Mouse (Mus musculus): ENCODE measurements around the gene Vars2. TPM values are rescaled to one million over a fixed set of nuclear protein-coding genes. Genes with fewer than 3 reads are reported as not detected.

The Vars2 gene
- total and polyA plus RNA-seq, 3 experiments: 24.0 to 34.0 TPM; not detected in 1

- H3K27me3 ChIP-seq (ENCODE audit: control insufficient read depth in 1 of 2, insufficient read depth in 2 of 2, low read length in 2 of 2): peaks cover 0 to 5% of the 10 kb centered on the region in 2 experiments; a peak in 2 of 4 replicates
- no peaks in the 10 kb centered on the region for H3K79me2 ChIP-seq (ENCODE audit: control insufficient read depth, insufficient read depth, low read length, poor library complexity)
- TF ChIP-seq CHD2 (IDR thresholded peaks at IDR 0.05; ENCODE audit: low read length) (no peak), MXI1 (IDR thresholded peaks at IDR 0.05; ENCODE audit: low read depth, low read length) (no peak), ZNF384 (IDR thresholded peaks at IDR 0.05; ENCODE audit: low read depth, low read length) (no peak), CHD1 (IDR thresholded peaks at IDR 0.05; ENCODE audit: low read depth, low read length) (no peak)
- H3K4me1 ChIP-seq (ENCODE audit: control insufficient read depth in 1 of 2, insufficient read depth in 2 of 2, low read length in 2 of 2): no peaks in the 10 kb centered on the region
- H3K27ac ChIP-seq (ENCODE audit: control insufficient read depth, low read depth, low read length): no peak within 1 kb of the TSS
- H3K9me3 ChIP-seq (replicated peaks; ENCODE audit: insufficient read depth, low read length): no peaks in the 10 kb centered on the region
- no peaks in the 10 kb centered on the region for H3K36me3 ChIP-seq (ENCODE audit: control insufficient read depth in 1 of 2, insufficient read depth in 2 of 2, low read length in 2 of 2)
- H3K4me3 ChIP-seq (ENCODE audit: control insufficient read depth in 1 of 2, insufficient read depth in 1 of 2, low read depth in 2 of 2, low read length in 2 of 2): no peak within 1 kb of the TSS
- no peak for DNase-seq (ENCODE audit: low read depth, low spot score)
- no peak within 1 kb of the TSS for H3K9ac ChIP-seq (ENCODE audit: control insufficient read depth, low read depth, low read length, poor library complexity, severe bottlenecking)
Measured at GRCm38 (mm10) chr17:35626537-35626936, 40.9 kb downstream of the Vars2 start, which contains the start of gene Gm9573. Gene Gm9573 (minus strand): TSS chr17:35626637.

- H3K9ac ChIP-seq (ENCODE audit: control insufficient read depth, low read depth, low read length, poor library complexity, severe bottlenecking): no peak overlapping the region
- no peaks in the 10 kb centered on the region; a peak in 1 of 4 replicates for H3K27me3 ChIP-seq (ENCODE audit: control insufficient read depth in 1 of 2, insufficient read depth in 2 of 2, low read length in 2 of 2)
- H3K36me3 ChIP-seq (ENCODE audit: control insufficient read depth in 1 of 2, insufficient read depth in 2 of 2, low read length in 2 of 2): no peaks in the 10 kb centered on the region
- H3K4me3 ChIP-seq (ENCODE audit: control insufficient read depth in 1 of 2, insufficient read depth in 1 of 2, low read depth in 2 of 2, low read length in 2 of 2): no peak overlapping the region
- no peaks in the 10 kb centered on the region for H3K79me2 ChIP-seq (ENCODE audit: control insufficient read depth, insufficient read depth, low read length, poor library complexity)
- TF ChIP-seq E2F4 (IDR thresholded peaks at IDR 0.05; ENCODE audit: borderline replicate concordance, low read depth, low read length): no peak
- TF ChIP-seq UBTF (IDR thresholded peaks at IDR 0.05; ENCODE audit: borderline replicate concordance, insufficient read depth, low read depth, low read length): no peak
- TF ChIP-seq SIN3A (IDR thresholded peaks at IDR 0.05; ENCODE audit: low read length): no peak
- no peak for TF ChIP-seq HCFC1 (IDR thresholded peaks at IDR 0.05; ENCODE audit: low read depth, low read length)
- no peak for TF ChIP-seq POLR2A (IDR thresholded peaks at IDR 0.05; ENCODE audit: control insufficient read depth in 1 of 2, insufficient read depth in 1 of 2, low read depth in 1 of 2, low read length in 2 of 2, poor library complexity in 1 of 2)
- TF ChIP-seq CHD2 (IDR thresholded peaks at IDR 0.05; ENCODE audit: low read length): no peak
- TF ChIP-seq RCOR1 (IDR thresholded peaks at IDR 0.05; ENCODE audit: low read depth, low read length): no peak
- no peak for TF ChIP-seq TBP (IDR thresholded peaks at IDR 0.05; ENCODE audit: low read depth, low read length)
- no peak for TF ChIP-seq USF2 (IDR thresholded peaks at IDR 0.05; ENCODE audit: borderline replicate concordance in 1 of 2, insufficient read depth in 1 of 2, low read depth in 1 of 2, low read length in 2 of 2)
- TF ChIP-seq MAFK (IDR thresholded peaks at IDR 0.05; ENCODE audit: borderline replicate concordance, low read depth, low read length): no peak
- no peak for TF ChIP-seq SMC3 (IDR thresholded peaks at IDR 0.05; ENCODE audit: low read depth, low read length)
- TF ChIP-seq CTCF (IDR thresholded peaks at IDR 0.05 in 2 of 3, conservative IDR thresholded peaks at IDR 0.05 in 1 of 3; ENCODE audit: control insufficient read depth in 1 of 3, insufficient read depth in 1 of 3, low read depth in 2 of 3, low read length in 3 of 3, poor library complexity in 1 of 3, severe bottlenecking in 1 of 3): no peak
- TF ChIP-seq ZC3H11A (IDR thresholded peaks at IDR 0.05; ENCODE audit: low read depth, low read length): no peak
- no peak for TF ChIP-seq USF1 (IDR thresholded peaks at IDR 0.05; ENCODE audit: low read depth, low read length)
- TF ChIP-seq NRF1 (IDR thresholded peaks at IDR 0.05; ENCODE audit: insufficient read depth, low read depth, low read length, poor library complexity, severe bottlenecking): no peak
- no peak for TF ChIP-seq POLR2AphosphoS2 (IDR thresholded peaks at IDR 0.05; ENCODE audit: low read length)
- TF ChIP-seq MEF2A (IDR thresholded peaks at IDR 0.05; ENCODE audit: extremely low read depth, insufficient replicate concordance, low read depth, low read length, poor library complexity, severe bottlenecking): no peak
- no peak for TF ChIP-seq MAX (IDR thresholded peaks at IDR 0.05; ENCODE audit: low read length)
- TF ChIP-seq ZNF384 (IDR thresholded peaks at IDR 0.05; ENCODE audit: low read depth, low read length): no peak
- 0 out of 4 replicates have a peak, but pooled peaks cover 0 to 3% of the 10 kb centered on the region in 2 experiments for H3K4me1 ChIP-seq (ENCODE audit: control insufficient read depth in 1 of 2, insufficient read depth in 2 of 2, low read length in 2 of 2)
- H3K9me3 ChIP-seq (replicated peaks; ENCODE audit: insufficient read depth, low read length): no peaks in the 10 kb centered on the region
- H3K27ac ChIP-seq (ENCODE audit: control insufficient read depth, low read depth, low read length): no peak overlapping the region
- DNase-seq (ENCODE audit: low read depth, low spot score): peak; percentile 79
Measured at GRCm38 (mm10) chr17:35617127-35617526, 50.3 kb downstream of the Vars2 start.

Other genes starting within 250 kb of the Vars2 start
- gene H2-Q6, start 242.7 kb downstream of the Vars2 start, total RNA-seq (2012; rRNA removed): 1.4 and 1.8 TPM in 2 replicates
- gene H2-Q6, start 242.7 kb downstream of the Vars2 start, polyA plus RNA-seq (2012; ENCODE audit: insufficient read depth in 1 of 2, insufficient read length in 2 of 2, low read depth in 1 of 2, low replicate concordance in 2 of 2, missing spikeins in 1 of 2): 10 to 100 TPM in 1 of 2 experiments, not detected in 1; 11.7 TPM
- 0.23 TPM in 1 of 2 replicates, not detected in the other for gene H2-Q7, start 228.4 kb downstream of the Vars2 start, total RNA-seq (2012; rRNA removed)
- 1 to 10 TPM in 1 of 2 experiments, not detected in 1; 4.0 TPM for gene H2-Q7, start 228.4 kb downstream of the Vars2 start, polyA plus RNA-seq (2012; ENCODE audit: insufficient read depth in 1 of 2, insufficient read length in 2 of 2, low read depth in 1 of 2, low replicate concordance in 2 of 2, missing spikeins in 1 of 2)
- gene H2-Q10, start 197.5 kb downstream of the Vars2 start, total RNA-seq (2012; rRNA removed): 0.13 and 0.15 TPM in 2 replicates
- 1 to 10 TPM in 1 of 2 experiments, not detected in 1; 8.9 TPM for gene H2-Q10, start 197.5 kb downstream of the Vars2 start, polyA plus RNA-seq (2012; ENCODE audit: insufficient read depth in 1 of 2, insufficient read length in 2 of 2, low read depth in 1 of 2, low replicate concordance in 2 of 2, missing spikeins in 1 of 2)
- not detected in 2 replicates for gene Pou5f1, start 161.6 kb downstream of the Vars2 start, total RNA-seq (2012; rRNA removed)
- gene Pou5f1, start 161.6 kb downstream of the Vars2 start, polyA plus RNA-seq (2012; ENCODE audit: insufficient read depth in 1 of 2, insufficient read length in 2 of 2, low read depth in 1 of 2, low replicate concordance in 2 of 2, missing spikeins in 1 of 2): not detected
- 16.6 and 20.3 TPM in 2 replicates for gene Tcf19, start 150.8 kb downstream of the Vars2 start, total RNA-seq (2012; rRNA removed)
- gene Tcf19, start 150.8 kb downstream of the Vars2 start, polyA plus RNA-seq (2012; ENCODE audit: insufficient read depth in 1 of 2, insufficient read length in 2 of 2, low read depth in 1 of 2, low replicate concordance in 2 of 2, missing spikeins in 1 of 2): 10 to 100 TPM in 1 of 2 experiments, not detected in 1; 25.7 TPM
- gene Cchcr1, start 150.5 kb downstream of the Vars2 start, total RNA-seq (2012; rRNA removed): 11.6 and 14.3 TPM in 2 replicates
- gene Cchcr1, start 150.5 kb downstream of the Vars2 start, polyA plus RNA-seq (2012; ENCODE audit: insufficient read depth in 1 of 2, insufficient read length in 2 of 2, low read depth in 1 of 2, low replicate concordance in 2 of 2, missing spikeins in 1 of 2): 10 to 100 TPM in 1 of 2 experiments, not detected in 1; 21.7 TPM
- 0.20 and 0.27 TPM in 2 replicates for gene Psors1c2, start 134.4 kb downstream of the Vars2 start, total RNA-seq (2012; rRNA removed)
- 1 to 10 TPM in 1 of 2 experiments, not detected in 1; 1.3 TPM for gene Psors1c2, start 134.4 kb downstream of the Vars2 start, polyA plus RNA-seq (2012; ENCODE audit: insufficient read depth in 1 of 2, insufficient read length in 2 of 2, low read depth in 1 of 2, low replicate concordance in 2 of 2, missing spikeins in 1 of 2)
- 0.08 and 0.23 TPM in 2 replicates for gene Cdsn, start 115.5 kb downstream of the Vars2 start, total RNA-seq (2012; rRNA removed)
- under 1 TPM in 1 of 2 experiments, not detected in 1; 0.79 TPM for gene Cdsn, start 115.5 kb downstream of the Vars2 start, polyA plus RNA-seq (2012; ENCODE audit: insufficient read depth in 1 of 2, insufficient read length in 2 of 2, low read depth in 1 of 2, low replicate concordance in 2 of 2, missing spikeins in 1 of 2)
- gene 2300002M23Rik, start 100.1 kb downstream of the Vars2 start, total RNA-seq (2012; rRNA removed): not detected in 2 replicates
- not detected for gene 2300002M23Rik, start 100.1 kb downstream of the Vars2 start, polyA plus RNA-seq (2012; ENCODE audit: insufficient read depth in 1 of 2, insufficient read length in 2 of 2, low read depth in 1 of 2, low replicate concordance in 2 of 2, missing spikeins in 1 of 2)
- not detected in 2 replicates for gene Sfta2, start 66.0 kb downstream of the Vars2 start, total RNA-seq (2012; rRNA removed)
- gene Sfta2, start 66.0 kb downstream of the Vars2 start, polyA plus RNA-seq (2012; ENCODE audit: insufficient read depth in 1 of 2, insufficient read length in 2 of 2, low read depth in 1 of 2, low replicate concordance in 2 of 2, missing spikeins in 1 of 2): not detected
- not detected in 2 replicates for gene Gm9573, start 41.0 kb downstream of the Vars2 start, total RNA-seq (2012; rRNA removed)
- not detected for gene Gm9573, start 41.0 kb downstream of the Vars2 start, polyA plus RNA-seq (2012; ENCODE audit: insufficient read depth in 1 of 2, insufficient read length in 2 of 2, low read depth in 1 of 2, low replicate concordance in 2 of 2, missing spikeins in 1 of 2)
- gene Mucl3, start 23.9 kb downstream of the Vars2 start, total RNA-seq (2012; rRNA removed): 0.04 and 0.13 TPM in 2 replicates
- under 1 TPM in 1 of 2 experiments, not detected in 1; 0.11 TPM for gene Mucl3, start 23.9 kb downstream of the Vars2 start, polyA plus RNA-seq (2012; ENCODE audit: insufficient read depth in 1 of 2, insufficient read length in 2 of 2, low read depth in 1 of 2, low replicate concordance in 2 of 2, missing spikeins in 1 of 2)
- 68.1 and 76.3 TPM in 2 replicates for gene Gtf2h4, start 6.1 kb upstream of the Vars2 start, total RNA-seq (2012; rRNA removed)
- 10 to 100 TPM in 1 of 2 experiments, not detected in 1; 97.6 TPM for gene Gtf2h4, start 6.1 kb upstream of the Vars2 start, polyA plus RNA-seq (2012; ENCODE audit: insufficient read depth in 1 of 2, insufficient read length in 2 of 2, low read depth in 1 of 2, low replicate concordance in 2 of 2, missing spikeins in 1 of 2)
- gene Ddr1, start 37.0 kb upstream of the Vars2 start, total RNA-seq (2012; rRNA removed): 2.6 TPM in 2 replicates
- 1 to 10 TPM in 1 of 2 experiments, not detected in 1; 7.9 TPM for gene Ddr1, start 37.0 kb upstream of the Vars2 start, polyA plus RNA-seq (2012; ENCODE audit: insufficient read depth in 1 of 2, insufficient read length in 2 of 2, low read depth in 1 of 2, low replicate concordance in 2 of 2, missing spikeins in 1 of 2)
- gene Ier3, start 154.1 kb upstream of the Vars2 start, total RNA-seq (2012; rRNA removed): 5.5 and 8.4 TPM in 2 replicates
- gene Ier3, start 154.1 kb upstream of the Vars2 start, polyA plus RNA-seq (2012; ENCODE audit: insufficient read depth in 1 of 2, insufficient read length in 2 of 2, low read depth in 1 of 2, low replicate concordance in 2 of 2, missing spikeins in 1 of 2): 10 to 100 TPM in 1 of 2 experiments, not detected in 1; 12.2 TPM
- 38.1 and 39.5 TPM in 2 replicates for gene Flot1, start 155.6 kb upstream of the Vars2 start, total RNA-seq (2012; rRNA removed)
- 10 to 100 TPM in 1 of 2 experiments, not detected in 1; 64.1 TPM for gene Flot1, start 155.6 kb upstream of the Vars2 start, polyA plus RNA-seq (2012; ENCODE audit: insufficient read depth in 1 of 2, insufficient read length in 2 of 2, low read depth in 1 of 2, low replicate concordance in 2 of 2, missing spikeins in 1 of 2)
- gene Tubb5, start 170.7 kb upstream of the Vars2 start, total RNA-seq (2012; rRNA removed): 1,137 and 1,211 TPM in 2 replicates
- gene Tubb5, start 170.7 kb upstream of the Vars2 start, polyA plus RNA-seq (2012; ENCODE audit: insufficient read depth in 1 of 2, insufficient read length in 2 of 2, low read depth in 1 of 2, low replicate concordance in 2 of 2, missing spikeins in 1 of 2): 1,000 to 10,000 TPM; 1,040 to 1,575 TPM
- gene Mdc1, start 173.9 kb upstream of the Vars2 start, total RNA-seq (2012; rRNA removed): 15.0 and 17.2 TPM in 2 replicates
- gene Mdc1, start 173.9 kb upstream of the Vars2 start, polyA plus RNA-seq (2012; ENCODE audit: insufficient read depth in 1 of 2, insufficient read length in 2 of 2, low read depth in 1 of 2, low replicate concordance in 2 of 2, missing spikeins in 1 of 2): 10 to 100 TPM; 46.6 to 77.9 TPM
- 11.1 and 13.7 TPM in 2 replicates for gene Nrm, start 193.7 kb upstream of the Vars2 start, total RNA-seq (2012; rRNA removed)
- gene Nrm, start 193.7 kb upstream of the Vars2 start, polyA plus RNA-seq (2012; ENCODE audit: insufficient read depth in 1 of 2, insufficient read length in 2 of 2, low read depth in 1 of 2, low replicate concordance in 2 of 2, missing spikeins in 1 of 2): 10 to 100 TPM in 1 of 2 experiments, not detected in 1; 49.9 TPM
- 10.1 and 12.7 TPM in 2 replicates for gene Ppp1r18, start 198.0 kb upstream of the Vars2 start, total RNA-seq (2012; rRNA removed)
- 10 to 100 TPM in 1 of 2 experiments, not detected in 1; 36.2 TPM for gene Ppp1r18, start 198.0 kb upstream of the Vars2 start, polyA plus RNA-seq (2012; ENCODE audit: insufficient read depth in 1 of 2, insufficient read length in 2 of 2, low read depth in 1 of 2, low replicate concordance in 2 of 2, missing spikeins in 1 of 2)
- gene Dhx16, start 212.2 kb upstream of the Vars2 start, total RNA-seq (2012; rRNA removed): 75.4 and 79.2 TPM in 2 replicates
- gene Dhx16, start 212.2 kb upstream of the Vars2 start, polyA plus RNA-seq (2012; ENCODE audit: insufficient read depth in 1 of 2, insufficient read length in 2 of 2, low read depth in 1 of 2, low replicate concordance in 2 of 2, missing spikeins in 1 of 2): 100 to 1,000 TPM in 1 of 2 experiments, not detected in 1; 101 TPM
- gene 2310061I04Rik, start 229.8 kb upstream of the Vars2 start, total RNA-seq (2012; rRNA removed): 10.9 and 11.4 TPM in 2 replicates
- gene 2310061I04Rik, start 229.8 kb upstream of the Vars2 start, polyA plus RNA-seq (2012; ENCODE audit: insufficient read depth in 1 of 2, insufficient read length in 2 of 2, low read depth in 1 of 2, low replicate concordance in 2 of 2, missing spikeins in 1 of 2): 100 to 1,000 TPM in 1 of 2 experiments, not detected in 1; 106 TPM
- gene Atat1, start 242.5 kb upstream of the Vars2 start, total RNA-seq (2012; rRNA removed): 4.4 and 4.6 TPM in 2 replicates
- gene Atat1, start 242.5 kb upstream of the Vars2 start, polyA plus RNA-seq (2012; ENCODE audit: insufficient read depth in 1 of 2, insufficient read length in 2 of 2, low read depth in 1 of 2, low replicate concordance in 2 of 2, missing spikeins in 1 of 2): 10 to 100 TPM in 1 of 2 experiments, not detected in 1; 14.4 TPM
- 149 and 179 TPM in 2 replicates for gene Mrps18b, start 248.8 kb upstream of the Vars2 start, total RNA-seq (2012; rRNA removed)
- gene Mrps18b, start 248.8 kb upstream of the Vars2 start, polyA plus RNA-seq (2012; ENCODE audit: insufficient read depth in 1 of 2, insufficient read length in 2 of 2, low read depth in 1 of 2, low replicate concordance in 2 of 2, missing spikeins in 1 of 2): 100 to 1,000 TPM in 1 of 2 experiments, not detected in 1; 239 TPM
- 24.2 and 25.3 TPM in 2 replicates for gene Ppp1r10, start 248.8 kb upstream of the Vars2 start, total RNA-seq (2012; rRNA removed)
- 10 to 100 TPM in 1 of 2 experiments, not detected in 1; 61.4 TPM for gene Ppp1r10, start 248.8 kb upstream of the Vars2 start, polyA plus RNA-seq (2012; ENCODE audit: insufficient read depth in 1 of 2, insufficient read length in 2 of 2, low read depth in 1 of 2, low replicate concordance in 2 of 2, missing spikeins in 1 of 2)

Measured in MEL (cell line).